Mouse (Mus musculus): Measurements from ENCODE around the gene Arpp21. TPM values are rescaled to one million over a fixed set of nuclear protein-coding genes. Genes with fewer than 3 reads are reported as not detected.
A peak's percentile ranks its signal among the peaks of the same experiment; 100 is the strongest.

The Arpp21 gene
- polyA plus RNA-seq, 1 experiment from 2014 or later, result 54.5 TPM

DNA sequence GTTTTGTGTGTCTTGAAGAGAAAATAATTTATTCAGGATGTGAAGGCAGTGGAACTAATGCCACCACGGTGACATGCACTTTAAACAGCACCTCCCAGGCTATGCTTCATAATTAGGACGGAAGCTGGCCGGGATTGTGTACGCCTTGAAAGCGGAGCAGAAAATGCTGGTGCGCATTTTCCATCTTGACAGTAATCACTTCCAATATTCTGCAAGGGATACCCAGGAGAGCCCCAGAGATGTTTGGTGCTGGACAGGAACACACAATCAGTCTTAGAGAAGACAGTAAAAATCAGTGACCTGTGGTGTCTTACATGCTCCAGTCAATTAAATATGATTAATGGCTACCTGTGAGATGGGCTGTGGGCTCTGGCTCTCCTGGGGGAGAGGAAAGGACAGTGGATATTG, 112.3 kb downstream of the Arpp21 start:
- peak; percentile 57 for ATAC-seq (ENCODE audit: low FRiP score, low read depth)
- Histone ChIP-seq H3K27me3 (no peaks in the 10 kb centered on the region), H3K9me3 (no peaks in the 10 kb centered on the region), H3K4me2 (peak overlapping the region; percentile 1; the same call in 1 of the 2 replicates), H3K4me3 (no peak overlapping the region), H3K4me1 (replicated peaks) (peaks cover 20% of the 10 kb centered on the region), H3K27ac (replicated peaks) (peak overlapping the region; percentile 69), H3K36me3 (peaks cover 9% of the 10 kb centered on the region; the same call in 1 of the 2 replicates), H3K9ac (no peak overlapping the region)
- WGBS, result 14% methylated on average over 6 of the region's 6 CpGs

DNA sequence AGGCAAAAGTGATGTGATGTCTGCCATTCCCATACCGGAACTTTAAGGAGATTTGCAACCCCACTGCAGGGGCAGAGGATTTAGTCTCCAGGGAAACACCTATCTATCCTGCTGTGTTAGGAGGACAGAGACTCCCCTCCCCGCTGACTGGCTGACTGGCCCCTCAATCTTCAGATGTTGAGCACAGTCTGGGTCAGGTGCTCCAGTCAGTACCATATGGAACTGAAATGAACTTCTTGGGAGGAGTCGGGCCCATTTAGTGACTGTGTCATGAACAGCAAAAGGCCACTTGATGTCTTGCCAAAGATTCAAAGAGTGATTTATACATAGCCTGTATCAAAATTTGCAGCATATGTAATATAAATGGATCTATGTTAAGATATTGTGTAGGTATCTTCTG, 116.2 kb downstream of the Arpp21 start:
- WGBS, result 41% methylated on average over 3 of the region's 3 CpGs
- Histone ChIP-seq H3K36me3 (0 out of 2 replicates have a peak, but pooled peaks cover 6% of the 10 kb centered on the region), H3K4me3 (no peak overlapping the region), H3K9ac (no peak overlapping the region), H3K4me2 (no peak overlapping the region), H3K9me3 (no peaks in the 10 kb centered on the region), H3K4me1 (replicated peaks) (peaks cover 29% of the 10 kb centered on the region), H3K27ac (replicated peaks) (peak overlapping the region; percentile 82; the same call in 1 of the 2 replicates), H3K27me3 (no peaks in the 10 kb centered on the region)
- no peak for ATAC-seq (ENCODE audit: low FRiP score, low read depth)

DNA sequence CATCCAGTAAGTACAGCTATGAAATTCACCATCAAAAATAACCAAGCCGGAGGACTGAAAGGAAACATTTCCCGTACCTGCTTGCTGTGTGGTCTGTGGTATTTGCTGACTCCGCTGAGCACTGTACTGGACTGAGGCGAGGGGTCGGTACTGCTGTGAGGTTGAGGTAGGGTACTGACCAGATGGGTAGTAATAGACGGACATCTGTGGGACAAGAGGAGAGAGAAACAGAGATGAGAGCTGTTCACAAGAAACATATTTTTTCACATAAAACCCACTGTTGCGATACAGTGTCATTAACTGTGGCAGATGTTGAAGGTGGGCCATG, 116.7 kb downstream of the Arpp21 start:
- H3K9me3 ChIP-seq, result no peaks in the 10 kb centered on the region

DNA sequence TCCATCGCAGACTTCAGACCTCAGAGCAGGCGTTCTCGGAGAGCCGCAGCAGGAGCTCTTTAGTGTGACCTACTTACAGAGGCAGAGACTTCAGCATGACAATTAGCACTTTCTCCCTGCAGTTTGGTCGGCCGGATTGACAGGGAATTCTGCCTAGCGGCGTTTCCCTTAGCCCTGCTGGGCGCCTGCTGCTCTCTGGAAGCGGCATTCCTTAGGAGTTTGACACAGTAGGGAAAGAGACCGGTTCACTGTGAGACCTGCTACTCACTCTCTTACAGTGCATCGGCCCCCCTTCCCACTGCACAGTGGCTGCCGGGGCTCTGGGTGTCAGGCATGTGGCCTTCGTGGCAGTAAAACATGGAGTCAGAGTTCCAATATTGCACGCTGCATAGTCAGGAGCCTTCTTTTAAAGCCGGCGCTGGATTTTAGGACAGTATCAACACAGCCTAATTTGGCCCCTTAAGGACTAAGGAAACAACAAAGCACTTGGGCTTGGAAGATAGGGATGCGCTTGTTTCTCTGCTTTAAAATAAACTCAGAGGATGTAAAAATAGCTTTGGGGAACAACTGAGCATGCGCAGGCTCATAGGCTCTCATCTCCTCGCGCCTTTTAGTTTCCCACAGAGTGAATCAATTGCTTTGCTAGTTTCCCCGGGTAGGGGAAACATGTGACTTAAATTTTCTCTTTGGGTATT, 117.2 kb downstream of the Arpp21 start:
- H3K27ac ChIP-seq (replicated peaks), result peak overlapping the region; percentile 82
- peak overlapping the region; percentile 18; the same call in 1 of the 2 replicates for H3K9ac ChIP-seq
- no peaks in the 10 kb centered on the region for H3K9me3 ChIP-seq
- peak; percentile 75 for ATAC-seq (ENCODE audit: low FRiP score, low read depth)
- H3K4me1 ChIP-seq (replicated peaks), result peaks cover 25% of the 10 kb centered on the region
- H3K4me2 ChIP-seq, result peak overlapping the region; percentile 52
- no peaks in the 10 kb centered on the region for H3K27me3 ChIP-seq
- 2% methylated on average over 22 of the region's 22 CpGs for WGBS
- H3K36me3 ChIP-seq, result 0 out of 2 replicates have a peak, but pooled peaks cover 6% of the 10 kb centered on the region
- H3K4me3 ChIP-seq, result peak overlapping the region; percentile 11; the same call in 1 of the 2 replicates

More for the DNA sequence above, 116.7 kb downstream of the Arpp21 start:
- WGBS, result 16% methylated on average over 7 of the region's 7 CpGs
- no peak for ATAC-seq (ENCODE audit: low FRiP score, low read depth)
- Histone ChIP-seq H3K4me1 (replicated peaks) (peaks cover 28% of the 10 kb centered on the region), H3K27me3 (no peaks in the 10 kb centered on the region), H3K36me3 (0 out of 2 replicates have a peak, but pooled peaks cover 6% of the 10 kb centered on the region), H3K9ac (no peak overlapping the region), H3K4me2 (peak overlapping the region; percentile 52), H3K4me3 (no peak overlapping the region), H3K27ac (replicated peaks) (peak overlapping the region; percentile 82)

DNA sequence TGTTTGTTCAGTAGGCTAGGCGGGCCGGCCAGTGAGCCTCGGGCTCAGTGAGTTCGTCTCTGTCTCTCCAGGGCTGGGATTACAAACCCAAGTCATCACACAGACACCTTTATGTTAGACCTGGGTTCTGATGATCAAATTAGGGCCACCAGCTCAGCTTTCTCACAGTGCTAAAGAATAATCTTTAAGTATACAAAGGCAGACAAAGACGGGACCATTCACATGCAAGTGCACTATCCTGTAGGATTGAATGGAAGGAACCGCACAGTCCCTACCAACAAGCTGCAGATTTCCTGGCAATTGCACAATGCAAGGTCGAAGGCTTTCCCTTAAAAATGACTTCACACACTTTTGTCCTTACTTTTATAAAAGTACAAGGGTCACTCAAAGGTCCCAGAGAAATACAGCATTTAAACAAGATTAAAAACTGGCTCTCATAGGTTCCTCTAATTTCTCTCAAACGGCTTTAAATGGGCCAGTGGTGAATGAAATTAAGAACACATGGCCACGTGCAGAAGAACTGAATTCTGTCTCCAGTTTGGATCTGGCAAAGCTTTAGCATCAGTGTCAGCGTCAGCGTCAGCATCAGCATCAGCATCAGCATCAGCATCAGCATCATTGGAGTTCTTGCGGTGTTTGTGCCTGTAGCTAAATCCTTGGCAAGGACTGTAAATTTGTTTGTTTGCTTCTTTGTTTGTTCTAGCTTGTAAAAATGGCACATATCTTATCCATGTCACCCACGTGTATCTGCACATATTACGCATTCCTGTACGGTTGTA, 117.9 kb downstream of the Arpp21 start:
- Histone ChIP-seq H3K9ac (no peak overlapping the region), H3K27ac (replicated peaks) (peak overlapping the region; percentile 82), H3K4me3 (0 out of 2 replicates have a peak overlapping the region, but pooled peaks have one; percentile 11), H3K36me3 (0 out of 2 replicates have a peak, but pooled peaks cover 6% of the 10 kb centered on the region), H3K4me1 (replicated peaks) (peaks cover 24% of the 10 kb centered on the region), H3K9me3 (no peaks in the 10 kb centered on the region), H3K4me2 (peak overlapping the region; percentile 52), H3K27me3 (no peaks in the 10 kb centered on the region)
- WGBS, result 25% methylated on average over 15 of the region's 15 CpGs
- ATAC-seq (ENCODE audit: low FRiP score, low read depth), result no peak; the same call in 1 of the 2 replicates

DNA sequence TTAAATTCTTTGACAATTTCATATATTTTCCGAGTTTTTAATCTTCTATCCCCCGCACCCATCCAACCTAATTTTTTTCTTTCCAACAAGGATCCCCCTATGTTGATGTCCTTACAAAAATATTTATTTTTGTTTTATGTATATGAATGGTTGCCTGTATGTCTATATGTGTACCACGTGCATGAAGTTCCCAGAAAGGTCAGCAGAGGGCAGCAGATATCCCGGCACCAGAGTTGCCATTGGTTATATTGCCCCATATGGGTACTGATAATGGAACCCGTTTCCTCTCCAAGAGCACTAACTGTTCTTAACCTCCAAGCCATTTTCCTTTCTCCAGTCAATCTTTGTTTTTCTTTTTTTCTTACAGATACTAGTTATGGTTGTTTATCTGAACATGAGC, 124.1 kb downstream of the Arpp21 start:
- Histone ChIP-seq H3K4me3 (no peak overlapping the region), H3K9ac (no peak overlapping the region), H3K4me2 (no peak overlapping the region), H3K4me1 (replicated peaks) (peaks cover 4% of the 10 kb centered on the region; the same call in 1 of the 2 replicates), H3K36me3 (no peaks in the 10 kb centered on the region; the same call in 1 of the 2 replicates), H3K27me3 (no peaks in the 10 kb centered on the region), H3K27ac (replicated peaks) (no peak overlapping the region), H3K9me3 (no peaks in the 10 kb centered on the region)
- 92% methylated on average over 5 of the region's 5 CpGs for WGBS
- ATAC-seq (ENCODE audit: low FRiP score, low read depth), result no peak

DNA sequence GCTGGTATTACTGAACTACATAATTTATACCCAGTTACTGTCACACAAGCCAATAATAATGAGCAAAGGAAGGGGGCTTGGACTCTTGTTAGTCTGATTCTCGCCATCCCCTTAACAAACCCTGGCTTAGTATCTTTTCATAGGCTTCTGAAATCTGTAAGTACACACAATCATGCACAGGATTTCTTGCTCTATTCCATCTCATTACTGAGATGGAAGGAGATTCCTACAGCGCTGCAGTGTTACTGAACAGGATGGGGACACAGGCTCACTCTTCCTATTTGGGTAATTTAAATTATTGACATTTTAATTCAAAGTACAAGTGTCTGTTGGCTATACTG, 132.9 kb downstream of the Arpp21 start:
- no peak for ATAC-seq (ENCODE audit: low FRiP score, low read depth)
- peaks cover 12% of the 10 kb centered on the region for H3K4me1 ChIP-seq (replicated peaks)
- 61% methylated on average over 2 of the region's 2 CpGs for WGBS
- H3K4me3 ChIP-seq, result no peak overlapping the region
- H3K4me2 ChIP-seq, result no peak overlapping the region
- H3K9ac ChIP-seq, result no peak overlapping the region
- H3K9me3 ChIP-seq, result no peaks in the 10 kb centered on the region
- H3K27me3 ChIP-seq, result no peaks in the 10 kb centered on the region
- H3K36me3 ChIP-seq, result no peaks in the 10 kb centered on the region; the same call in 1 of the 2 replicates
- H3K27ac ChIP-seq (replicated peaks), result peak overlapping the region; percentile 27; the same call in 1 of the 2 replicates

DNA sequence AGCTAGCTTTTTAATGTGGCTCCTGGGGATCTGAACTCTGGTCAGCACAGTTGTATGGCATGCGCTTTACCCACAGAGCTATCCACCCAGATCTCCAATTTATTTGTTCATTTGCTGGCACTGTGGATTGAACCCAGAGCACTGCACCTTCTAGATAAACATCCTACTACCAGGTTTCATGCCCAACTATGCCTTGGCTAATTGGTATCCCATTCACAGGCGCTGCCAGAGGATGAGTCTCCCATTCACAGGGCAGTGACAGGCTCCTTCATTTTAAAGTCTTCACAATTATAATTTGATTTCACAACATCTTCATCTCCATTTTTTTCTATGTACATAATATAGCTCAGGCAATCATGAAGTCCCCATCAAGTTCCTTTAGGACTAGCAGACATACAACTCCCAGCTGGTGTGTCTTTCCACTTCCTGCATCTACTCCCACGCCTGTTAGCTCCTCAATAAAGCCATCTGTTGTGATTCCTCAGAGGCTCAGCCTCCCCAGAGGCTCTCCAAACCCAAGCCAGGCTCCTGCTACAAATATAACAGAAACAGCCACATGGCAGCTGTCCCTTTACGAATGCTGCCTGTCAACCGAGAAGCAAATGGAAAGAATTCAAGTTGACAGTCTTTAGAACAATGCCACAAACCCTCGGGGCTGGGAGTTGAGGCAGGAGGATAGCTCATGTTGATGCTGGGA, 133.4 kb downstream of the Arpp21 start:
- H3K27ac ChIP-seq (replicated peaks), result peak overlapping the region; percentile 37; the same call in 1 of the 2 replicates
- WGBS, result 33% methylated on average over 6 of the region's 6 CpGs

DNA sequence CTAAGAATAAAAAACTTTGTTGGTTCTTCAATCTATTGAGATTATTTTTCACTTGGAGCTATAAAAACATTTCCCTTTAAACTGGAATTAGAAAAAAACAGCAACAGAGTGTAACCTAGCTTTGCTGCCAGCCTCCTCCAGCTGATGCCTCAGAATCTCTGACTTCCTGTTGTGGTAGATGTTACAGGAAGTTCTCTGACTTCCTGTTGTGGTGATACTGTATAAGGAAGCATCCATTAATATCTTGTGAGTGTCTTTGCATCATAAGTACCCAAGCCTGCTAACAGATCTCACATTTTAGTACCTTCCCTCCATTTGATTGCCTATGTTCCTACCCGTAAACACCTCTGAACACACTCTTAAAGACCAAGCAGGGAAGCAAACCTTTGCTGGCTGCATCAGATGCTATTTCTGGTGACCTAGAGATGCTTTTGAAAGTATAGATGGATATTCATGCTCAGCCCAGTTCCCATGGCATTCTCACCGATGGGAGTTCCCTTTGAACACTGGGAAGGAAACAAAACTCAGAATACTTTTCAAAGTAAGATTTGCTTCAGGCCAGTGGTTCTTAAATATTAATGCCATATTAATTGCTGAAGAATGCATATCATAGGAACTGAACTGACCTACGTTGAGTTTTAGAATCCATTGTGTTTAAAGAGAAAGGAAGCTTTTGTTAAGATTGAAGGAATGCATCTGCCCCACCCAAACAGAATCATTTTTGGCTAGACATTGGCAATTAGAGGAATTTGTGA, 134.7 kb downstream of the Arpp21 start:
- no peak overlapping the region for H3K9ac ChIP-seq
- no peaks in the 10 kb centered on the region for H3K36me3 ChIP-seq
- peak overlapping the region; percentile 39 for H3K27ac ChIP-seq (replicated peaks)
- peaks cover 15% of the 10 kb centered on the region for H3K4me1 ChIP-seq (replicated peaks)
- H3K4me3 ChIP-seq, result no peak overlapping the region
- no peaks in the 10 kb centered on the region for H3K27me3 ChIP-seq
- no peak overlapping the region for H3K4me2 ChIP-seq
- no peak for ATAC-seq (ENCODE audit: low FRiP score, low read depth)
- no peaks in the 10 kb centered on the region for H3K9me3 ChIP-seq
- WGBS, result 57% methylated on average over 3 of the region's 3 CpGs

More for the DNA sequence above, 133.4 kb downstream of the Arpp21 start:
- Histone ChIP-seq H3K36me3 (no peaks in the 10 kb centered on the region; the same call in 1 of the 2 replicates), H3K4me1 (replicated peaks) (peaks cover 15% of the 10 kb centered on the region), H3K27me3 (no peaks in the 10 kb centered on the region), H3K4me3 (no peak overlapping the region), H3K9me3 (no peaks in the 10 kb centered on the region), H3K9ac (no peak overlapping the region), H3K4me2 (no peak overlapping the region)
- peak; percentile 72; the same call in 1 of the 2 replicates for ATAC-seq (ENCODE audit: low FRiP score, low read depth)

DNA sequence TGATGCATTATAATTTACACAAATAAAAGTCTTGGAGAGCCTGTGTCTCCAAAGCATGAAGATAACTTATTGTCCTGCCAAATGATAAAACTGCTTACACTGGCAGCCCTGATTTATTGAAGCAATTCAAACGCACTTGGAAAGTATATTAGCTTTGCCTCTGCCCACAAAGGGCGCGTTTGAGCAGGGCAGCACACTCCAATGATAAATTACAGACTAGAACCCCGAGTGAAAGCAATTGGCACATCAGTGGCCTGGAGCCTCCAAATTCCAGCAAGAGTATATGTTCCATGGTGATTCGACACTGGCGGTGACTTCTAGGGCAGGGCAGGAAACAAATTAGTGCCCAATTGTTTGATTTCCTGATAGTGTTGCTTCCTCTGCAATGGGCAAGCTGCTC, 137.5 kb downstream of the Arpp21 start:
- no peaks in the 10 kb centered on the region for H3K36me3 ChIP-seq
- peak overlapping the region; percentile 60; the same call in 1 of the 2 replicates for H3K27ac ChIP-seq (replicated peaks)
- no peaks in the 10 kb centered on the region for H3K27me3 ChIP-seq
- 57% methylated on average over 6 of the region's 6 CpGs for WGBS
- peaks cover 15% of the 10 kb centered on the region for H3K4me1 ChIP-seq (replicated peaks)
- no peak for ATAC-seq (ENCODE audit: low FRiP score, low read depth)
- no peak overlapping the region for H3K9ac ChIP-seq
- no peak overlapping the region for H3K4me3 ChIP-seq
- H3K9me3 ChIP-seq, result no peaks in the 10 kb centered on the region
- H3K4me2 ChIP-seq, result no peak overlapping the region

DNA sequence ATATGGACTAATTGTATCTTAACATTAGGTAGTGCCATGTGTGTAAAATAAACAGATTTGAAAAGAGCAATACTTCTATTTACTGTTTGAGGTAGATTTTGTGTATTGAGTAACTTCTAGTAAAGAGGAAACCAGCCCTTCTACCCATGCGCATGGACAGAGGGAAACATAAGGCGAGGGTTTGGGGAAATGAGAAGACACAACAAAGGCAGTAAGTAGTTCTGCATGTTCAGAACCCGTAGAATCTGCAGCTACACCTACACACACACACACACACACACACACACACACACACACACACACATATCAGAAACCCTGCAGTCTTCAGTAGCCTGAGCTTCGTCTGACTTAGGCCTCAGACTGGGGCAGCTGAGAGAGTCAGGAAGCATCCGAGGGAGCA, 140.0 kb downstream of the Arpp21 start:
- Histone ChIP-seq H3K4me2 (no peak overlapping the region), H3K36me3 (0 out of 2 replicates have a peak, but pooled peaks cover 3% of the 10 kb centered on the region), H3K9me3 (no peaks in the 10 kb centered on the region), H3K4me3 (no peak overlapping the region), H3K9ac (no peak overlapping the region), H3K27ac (replicated peaks) (no peak overlapping the region), H3K4me1 (replicated peaks) (peaks cover 10% of the 10 kb centered on the region), H3K27me3 (no peaks in the 10 kb centered on the region)
- WGBS, result 81% methylated on average over 5 of the region's 5 CpGs
- no peak for ATAC-seq (ENCODE audit: low FRiP score, low read depth)
